Mouse (Mus musculus) cerebellum, adult 2 months (tissue): ENCODE data around the gene Gm6871. TPM values are rescaled to one million over a fixed set of nuclear protein-coding genes. Genes with fewer than 3 reads are reported as not detected.
"Not testable (repeated sequence)": the region's sequence is repeated elsewhere in the genome, so short reads cannot be mapped to it uniquely, and the experiment has no call there.

Source experiments
- DNase-seq, 2 experiments: peaks; one replicate each; pipeline ENCODE4 v3.0.0; 2021
- H3K27ac ChIP-seq: fragments of 200-500 bp; 2 replicates; pipeline ENCODE4 v1.5.1; 2012; ENCODE audit warnings: low read length, control low read depth, inconsistent platforms; ENCODE audit not compliant: insufficient read depth
- H3K27me3 ChIP-seq: fragments of 200-500 bp; 2 replicates; pipeline ENCODE4 v1.6.1; 2012; ENCODE audit warnings: inconsistent platforms, mild to moderate bottlenecking, low read length, moderate library complexity; ENCODE audit not compliant: control insufficient read depth, insufficient read depth
- H3K4me1 ChIP-seq: fragments of 200-500 bp; 2 replicates; pipeline ENCODE4 v1.6.1; 2011; ENCODE audit warnings: low read length; ENCODE audit not compliant: control insufficient read depth, insufficient read depth
- H3K4me3 ChIP-seq: fragments of 200-500 bp; replicated peaks from 2 replicates; pipeline ENCODE3; 2011; ENCODE audit warnings: mild to moderate bottlenecking, low read depth, low read length, control low read depth; ENCODE audit not compliant: insufficient read depth
- CTCF ChIP-seq: fragments of 200-500 bp; IDR thresholded peaks from 2 replicates; pipeline ENCODE4 v1.5.1; 2011; ENCODE audit warnings: low read depth, mild to moderate bottlenecking, control low read depth, low read length, moderate library complexity, borderline replicate concordance; ENCODE audit not compliant: insufficient read depth
- POLR2A ChIP-seq: fragments of 200-500 bp; IDR thresholded peaks from 2 replicates; pipeline ENCODE4 v1.6.1; 2011; ENCODE audit warnings: low read length, control low read depth, borderline replicate concordance; ENCODE audit not compliant: insufficient read depth
- WGBS: fragments of 180-500 bp; shearing (Covaris S2); methylation state at CpG from one replicate; pipeline ENCODE4 v1.1.7; 2018; 5-methylcytosine and 5-hydroxymethylcytosine counted together
- polyA plus RNA-seq: library from polyadenylated mRNA; depleted of rRNA; stranded (reverse); fragments of >200 nt; gene quantifications from 2 replicates; pipeline ENCODE4 v1.2.3, GENCODE M21; 2012; rRNA removed

Gm6871 gene
- not detected in 2 replicates for polyA plus RNA-seq

- DNase-seq, H3K4me3 ChIP-seq, H3K4me1 ChIP-seq, H3K27ac ChIP-seq, H3K27me3 ChIP-seq: not testable (repeated sequence)
- WGBS = 90% methylated on average over 6 of the region's 6 CpGs
Observed at GRCm38 (mm10) chr7:41573562-41573961, at the start of gene Gm6871. Gene Gm6871 (minus strand): TSS chr7:41573662.

- H3K27me3 ChIP-seq, H3K4me1 ChIP-seq, H3K4me3 ChIP-seq, DNase-seq, H3K27ac ChIP-seq: not testable (repeated sequence)
- WGBS = 98% methylated on average over 1 of the region's 1 CpGs
Observed at GRCm38 (mm10) chr7:41616241-41616640, 42.8 kb upstream of the Gm6871 start.

- Histone ChIP-seq H3K4me1 (no peaks in the 10 kb centered on the region), H3K27ac (no peak overlapping the region), H3K27me3 (no peaks in the 10 kb centered on the region), H3K4me3 (no peak overlapping the region)
- no peak for DNase-seq
- no peak for TF ChIP-seq POLR2A
- WGBS = 85% methylated on average over 3 of the region's 3 CpGs
Observed at GRCm38 (mm10) chr7:41611654-41612053, 38.2 kb upstream of the Gm6871 start.

- DNase-seq = no peak
- TF ChIP-seq POLR2A = no peak
- TF ChIP-seq CTCF = peak; percentile 26; the same call in 1 of the 2 replicates
- H3K27me3 ChIP-seq = no peaks in the 10 kb centered on the region
- H3K4me1 ChIP-seq = no peaks in the 10 kb centered on the region; the same call in 1 of the 2 replicates
- WGBS = 6% methylated on average over 3 of the region's 3 CpGs
- H3K4me3 ChIP-seq = peak overlapping the region; percentile 99
- H3K27ac ChIP-seq = peak overlapping the region; percentile 79; the same call in 1 of the 2 replicates
Observed at GRCm38 (mm10) chr7:41599932-41600548, 26.6 kb upstream of the Gm6871 start.

GRCm38 (mm10) chr7:41599034-41599813 is 25.8 kb upstream of the Gm6871 start, which contains the start of gene 2610021A01Rik:
Gene 2610021A01Rik (plus strand): TSS chr7:41599230.
- Histone ChIP-seq H3K27me3 (no peaks in the 10 kb centered on the region), H3K27ac (peak within 1 kb of the TSS; percentile 79), H3K4me3 (peak within 1 kb of the TSS; percentile 99), H3K4me1 (no peaks in the 10 kb centered on the region; the same call in 1 of the 2 replicates)
- DNase-seq = peak; percentile 85 to 89
- WGBS = under 1% methylated on average over 41 of the region's 41 CpGs
- TF ChIP-seq POLR2A (peak; percentile 35; the same call in 1 of the 2 replicates), CTCF (no peak)

GRCm38 (mm10) chr7:41598615-41599014 is 25.2 kb upstream of the Gm6871 start:
- DNase-seq = no peak
- no peak overlapping the region for H3K27ac ChIP-seq
- TF ChIP-seq POLR2A = no peak
- no peak for TF ChIP-seq CTCF
- no peaks in the 10 kb centered on the region; the same call in 1 of the 2 replicates for H3K4me1 ChIP-seq
- peak overlapping the region; percentile 99 for H3K4me3 ChIP-seq
- WGBS = 46% methylated on average over 5 of the region's 5 CpGs
- no peaks in the 10 kb centered on the region for H3K27me3 ChIP-seq

- not testable (repeated sequence) for H3K4me3 ChIP-seq, H3K4me1 ChIP-seq, H3K27me3 ChIP-seq, DNase-seq, H3K27ac ChIP-seq
Observed at GRCm38 (mm10) chr7:41587831-41588230, 14.4 kb upstream of the Gm6871 start.

GRCm38 (mm10) chr7:41582028-41582427 is 8.6 kb upstream of the Gm6871 start:
- DNase-seq = no peak
- Histone ChIP-seq H3K27ac (no peak overlapping the region), H3K4me1 (no peaks in the 10 kb centered on the region), H3K27me3 (no peaks in the 10 kb centered on the region), H3K4me3 (no peak overlapping the region)
- TF ChIP-seq CTCF = no peak
- TF ChIP-seq POLR2A = no peak
